Mouse (Mus musculus) E14TG2a.4 (cell line): ENCODE results near the gene Fnip2.

Experiments used
- CTCF ChIP-seq: conservative IDR thresholded peaks from 2 replicates; pipeline ENCODE4 v1.5.1; 2014; ENCODE audit warnings: low read length
- NANOG ChIP-seq: IDR thresholded peaks from 2 replicates; pipeline ENCODE4 v1.6.1; 2014; ENCODE audit warnings: borderline replicate concordance, low read length, mixed read lengths
- POU5F1 ChIP-seq: IDR thresholded peaks from 2 replicates; pipeline ENCODE4 v1.6.1; 2014; ENCODE audit warnings: low read length, borderline replicate concordance

- TF ChIP-seq CTCF, result no peak
- TF ChIP-seq POU5F1, result no peak
- TF ChIP-seq NANOG, result no peak
These were observed 592 bp downstream of the Fnip2 start for GRCm38 (mm10) chr3:79566716-79567691.
